Mouse (Mus musculus): ENCODE data around the gene Yeats2. TPM values are rescaled to one million over a fixed set of nuclear protein-coding genes. Genes with fewer than 3 reads are reported as not detected.

Gene Yeats2
- polyA plus RNA-seq, 1 experiment, result 31.4 TPM

- DNase-seq (ENCODE audit: low read depth), result no peak
Observed at GRCm38 (mm10) chr16:20280238-20280637, 139.4 kb downstream of the Yeats2 start.

Other genes starting within 250 kb of the Yeats2 start
- gene Klhl6, start 158.0 kb upstream of the Yeats2 start, polyA plus RNA-seq (2012; rRNA removed), result 2.2 and 3.1 TPM in 2 replicates
- gene Klhl24, start 43.5 kb upstream of the Yeats2 start, polyA plus RNA-seq (2012; rRNA removed), result 19.8 and 25.4 TPM in 2 replicates
- 0.07 and 0.18 TPM in 2 replicates for gene Map6d1, start 100.3 kb downstream of the Yeats2 start, polyA plus RNA-seq (2012; rRNA removed)
- 35.3 and 42.1 TPM in 2 replicates for gene Parl, start 161.3 kb downstream of the Yeats2 start, polyA plus RNA-seq (2012; rRNA removed)
- 1.1 and 1.6 TPM in 2 replicates for gene Cyp2ab1, start 184.3 kb downstream of the Yeats2 start, polyA plus RNA-seq (2012; rRNA removed)